Mouse (Mus musculus) liver, adult 2 months (tissue): ENCODE results near the gene Plscr5.

Source experiments
- CTCF ChIP-seq: fragments of 200-500 bp; IDR thresholded peaks from 2 replicates; pipeline ENCODE4 v1.5.1; 2011; ENCODE audit warnings: low read depth, low read length, control low read depth
- POLR2A ChIP-seq: fragments of 200-500 bp; IDR thresholded peaks from 2 replicates; pipeline ENCODE4 v1.6.1; 2011; ENCODE audit warnings: low read length, control low read depth; ENCODE audit not compliant: insufficient read depth; ENCODE audit errors: extremely low read depth

- TF ChIP-seq POLR2A, result no peak
- TF ChIP-seq CTCF, result no peak
Measured at GRCm38 (mm10) chr9:92199564-92199963, 6.8 kb downstream of the Plscr5 start.
